Mouse (Mus musculus) liver, embryonic 14.5 days (tissue): Measurements from ENCODE around the gene Gm17651. TPM values are rescaled to one million over a fixed set of nuclear protein-coding genes. Genes with fewer than 3 reads are reported as not detected.

Source experiments
- ATAC-seq: fragments of 200-750 bp; cut with Nextera tagmentation; 2 replicates; pipeline ENCODE4 v1.8.0; 2017; ENCODE audit warnings: moderate number of reproducible peaks, mild to moderate bottlenecking, moderate library complexity; ENCODE audit not compliant: insufficient read depth
- DNase-seq, 3 experiments: peaks; one replicate each; pipeline ENCODE4 v3.0.0-alpha.2; 2012 to 2013; ENCODE audit warnings: low read depth in 3 of 3, low spot score in 3 of 3
- H3K27ac ChIP-seq: fragments of 300-500 bp; sonication (generic); 2 replicates; pipeline ENCODE4 v1.5.1; 2014; ENCODE audit warnings: moderate library complexity, mild to moderate bottlenecking, control low read depth, inconsistent platforms
- H3K27me3 ChIP-seq: fragments of 300-500 bp; sonication (generic); 2 replicates; pipeline ENCODE4 v1.6.1; 2014; ENCODE audit warnings: mild to moderate bottlenecking, low read length, moderate library complexity; ENCODE audit not compliant: control insufficient read depth, insufficient read depth
- H3K36me3 ChIP-seq: fragments of 300-500 bp; sonication (generic); replicated peaks from 2 replicates; pipeline ENCODE4 v1.6.1; 2014; ENCODE audit warnings: low read depth; ENCODE audit not compliant: control insufficient read depth, insufficient read depth
- H3K4me1 ChIP-seq, 2 experiments: fragments of 200-500 bp in 1 of 2; fragments of 300-500 bp in 1 of 2; sonication (generic) in 1 of 2; replicated peaks; 2 replicates each; pipeline ENCODE4 v1.6.1; 2012 to 2014; ENCODE audit warnings: antibody characterized with exemption in 1 of 2, inconsistent platforms in 1 of 2, low read length in 1 of 2; ENCODE audit not compliant: control insufficient read depth in 2 of 2, insufficient read depth in 2 of 2
- H3K4me2 ChIP-seq: fragments of 300-500 bp; sonication (generic); 2 replicates; pipeline ENCODE4 v1.6.1; 2014; ENCODE audit warnings: low read depth, mild to moderate bottlenecking, control low read depth, moderate library complexity
- H3K4me3 ChIP-seq, 2 experiments: fragments of 200-500 bp in 1 of 2; fragments of 300-500 bp in 1 of 2; sonication (generic) in 1 of 2; 2 replicates each; pipeline ENCODE4 v1.5.1; 2012 to 2014; ENCODE audit warnings: low read depth in 2 of 2, low read length in 2 of 2, mild to moderate bottlenecking in 2 of 2, control low read depth in 1 of 2, inconsistent platforms in 1 of 2, moderate library complexity in 1 of 2; ENCODE audit not compliant: insufficient read depth in 1 of 2
- H3K9ac ChIP-seq: fragments of 300-500 bp; sonication (generic); replicated peaks from 2 replicates; pipeline ENCODE4 v1.6.1; 2014; ENCODE audit warnings: mild to moderate bottlenecking, control low read depth, moderate library complexity
- H3K9me3 ChIP-seq: fragments of 300-500 bp; sonication (generic); 2 replicates; pipeline ENCODE4 v1.6.1; 2016; ENCODE audit warnings: low read length, mixed read lengths; ENCODE audit not compliant: control insufficient read depth
- CTCF ChIP-seq: IDR thresholded peaks from 2 replicates; pipeline ENCODE4 v1.5.1; 2016; ENCODE audit warnings: antibody characterized with exemption, low read depth, control low read depth
- EP300 ChIP-seq: IDR thresholded peaks from 2 replicates; pipeline ENCODE4 v1.6.1; 2016; ENCODE audit warnings: antibody characterized with exemption, low read depth
- WGBS: fragments of 180-500 bp; shearing (Covaris S2); extraction: QIAGEN DNeasy Blood & Tissue Kit; methylation state at CpG from one replicate; pipeline ENCODE4 v1.1.7; 2014; ENCODE audit not compliant: insufficient replicate concordance; 5-methylcytosine and 5-hydroxymethylcytosine counted together
- polyA plus RNA-seq, 2 experiments: library from polyadenylated mRNA; depleted of rRNA in 1 of 2; stranded (reverse) in 1 of 2; unstranded in 1 of 2; fragments of >200 nt; fragmentation: Nextera tagmentation in 1 of 2; extraction: Ambion mirVana in 1 of 2; gene quantifications; 2 replicates each; pipeline versions ENCODE4 v1.2.1 to v1.2.3; 2012 to 2014

The Gm17651 gene
- polyA plus RNA-seq, 2 experiments, result not detected

DNA sequence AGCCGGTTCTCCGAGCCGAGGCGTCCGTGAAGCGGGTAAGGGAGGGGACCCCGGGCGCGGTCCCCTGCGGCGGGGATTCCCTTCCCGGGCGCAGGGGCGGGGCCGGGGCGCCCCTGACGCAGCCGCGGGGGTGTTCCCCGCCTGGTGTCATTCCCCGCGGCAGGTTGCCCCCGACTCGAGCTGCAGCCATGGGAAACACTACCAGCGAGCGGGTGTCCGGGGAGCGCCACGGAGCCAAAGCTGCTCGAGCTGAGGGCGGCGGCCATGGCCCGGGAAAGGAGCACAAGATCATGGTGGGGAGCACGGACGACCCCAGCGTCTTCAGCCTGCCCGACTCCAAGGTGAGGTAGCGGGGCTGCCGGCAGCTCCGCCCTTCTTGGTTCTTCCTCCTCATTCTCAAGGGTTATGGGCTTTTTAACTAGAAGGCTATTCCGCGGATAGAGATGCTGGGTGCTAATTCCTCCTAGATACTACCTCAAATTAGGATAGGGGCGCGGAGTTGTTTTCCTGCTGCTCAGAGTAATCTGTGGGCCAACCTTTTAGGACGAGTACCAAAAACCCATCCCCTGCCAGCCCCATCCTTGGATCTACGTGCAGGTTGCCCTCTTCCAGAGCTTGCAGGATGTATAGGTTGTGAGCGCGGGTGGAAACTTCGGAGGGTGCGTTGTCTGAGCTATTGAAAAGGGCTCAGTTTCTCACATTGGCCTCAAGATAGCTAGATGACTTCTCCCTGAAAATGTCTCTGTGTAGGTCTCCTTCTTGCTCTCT is 15.9 kb downstream of the Gm17651 start:
- peak in 1 of 3 experiments; percentile 31 for DNase-seq
- Histone ChIP-seq H3K4me3 (peak overlapping the region; percentile 71 to 84), H3K36me3 (no peaks in the 10 kb centered on the region), H3K9ac (peak overlapping the region; percentile 69), H3K4me2 (peak overlapping the region; percentile 85), H3K4me1 (peaks cover 3 to 17% of the 10 kb centered on the region in 2 experiments; a peak in 3 of 4 replicates), H3K9me3 (no peaks in the 10 kb centered on the region), H3K27ac (no peak overlapping the region), H3K27me3 (no peaks in the 10 kb centered on the region)
- peak; percentile 79 for ATAC-seq
- WGBS, result under 1% methylated on average over 46 of the region's 50 CpGs
- TF ChIP-seq EP300, result no peak

DNA sequence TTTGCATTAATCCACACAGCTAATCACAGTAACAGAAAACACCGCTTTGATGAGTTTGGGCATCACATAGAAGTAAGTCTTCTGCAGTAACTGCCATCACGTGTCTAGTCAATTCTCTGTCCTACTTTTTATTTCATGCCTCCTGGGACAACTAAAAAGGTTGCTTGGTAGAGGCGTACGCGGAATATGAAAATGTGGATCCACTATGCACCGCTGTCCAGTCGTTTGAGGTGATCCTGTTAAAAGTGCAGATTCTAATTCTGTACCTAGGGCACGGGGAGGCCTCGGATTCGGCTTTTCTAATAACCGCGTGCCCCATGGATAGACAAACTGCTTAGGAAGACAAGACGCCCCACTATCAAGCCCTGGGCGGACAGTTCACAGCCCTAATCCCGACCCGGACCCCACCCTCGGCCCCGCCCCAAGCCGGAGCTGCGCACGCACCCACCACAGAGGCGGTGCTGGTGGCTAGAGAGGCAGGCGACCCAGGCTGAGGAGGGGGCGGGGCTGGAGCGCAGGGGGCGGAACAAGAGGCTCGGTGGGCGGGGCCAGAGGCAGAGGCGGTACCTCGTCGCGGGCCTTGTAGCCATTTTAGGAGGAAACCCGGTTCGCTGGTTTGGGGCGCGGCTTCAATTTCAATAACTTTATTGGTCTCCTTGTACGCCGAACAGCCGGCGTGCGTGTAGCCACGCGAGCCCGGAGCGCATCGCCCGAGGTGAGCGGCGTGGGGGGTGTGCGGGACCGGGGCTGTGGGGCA is 16.7 kb downstream of the Gm17651 start, which contains the start of gene Prkab2:
Gene Prkab2, plus strand, starts transcription at position 539 of the 757 bp plus-strand sequence.
- H3K27me3 ChIP-seq, result no peaks in the 10 kb centered on the region
- ATAC-seq (peak; percentile 97), DNase-seq (peak; percentile 90 to 91 (median 91))
- no peak within 1 kb of the TSS; the same call in 1 of the 2 replicates for H3K27ac ChIP-seq
- H3K9me3 ChIP-seq, result no peaks in the 10 kb centered on the region
- WGBS, result 3% methylated on average over 50 of the region's 51 CpGs
- H3K4me3 ChIP-seq, result peak within 1 kb of the TSS; percentile 71 to 84
- peak within 1 kb of the TSS; percentile 85 for H3K4me2 ChIP-seq
- H3K9ac ChIP-seq, result peak within 1 kb of the TSS; percentile 69
- no peak; the same call in 1 of the 2 replicates for TF ChIP-seq EP300
- no peak for TF ChIP-seq CTCF
- peaks cover 3 to 17% of the 10 kb centered on the region in 2 experiments; a peak in 3 of 4 replicates for H3K4me1 ChIP-seq
- no peaks in the 10 kb centered on the region for H3K36me3 ChIP-seq

DNA sequence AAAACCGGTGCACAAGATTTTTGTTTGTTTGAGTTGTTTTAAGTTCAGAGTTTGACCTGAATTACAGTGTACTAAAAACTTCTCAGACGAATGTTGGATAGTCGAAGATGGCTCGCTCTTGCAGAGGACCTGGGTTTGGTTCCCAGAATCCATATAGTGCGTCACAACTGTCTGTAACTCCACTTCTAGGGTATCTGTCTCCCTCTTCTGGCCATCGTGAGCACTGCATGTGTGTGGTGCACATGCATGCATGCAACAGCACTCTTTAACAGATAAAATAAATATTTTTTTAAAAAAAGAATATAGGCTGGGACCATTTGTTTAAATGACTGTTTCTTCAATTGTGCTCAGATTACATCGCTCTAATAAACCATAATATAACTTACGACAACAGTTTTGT is 19.6 kb downstream of the Gm17651 start:
- ATAC-seq (no peak), DNase-seq (peak in 1 of 3 experiments; percentile 9)
- no peak overlapping the region for H3K9ac ChIP-seq
- peaks cover 3 to 14% of the 10 kb centered on the region in 2 experiments; a peak in 3 of 4 replicates for H3K4me1 ChIP-seq
- H3K27ac ChIP-seq, result no peak overlapping the region
- H3K27me3 ChIP-seq, result no peaks in the 10 kb centered on the region
- 69% methylated on average over 8 of the region's 8 CpGs for WGBS
- H3K36me3 ChIP-seq, result no peaks in the 10 kb centered on the region
- no peaks in the 10 kb centered on the region for H3K9me3 ChIP-seq
- H3K4me3 ChIP-seq, result no peak overlapping the region
- no peak overlapping the region for H3K4me2 ChIP-seq
- peak; percentile 73 for TF ChIP-seq CTCF
- no peak for TF ChIP-seq EP300

DNA sequence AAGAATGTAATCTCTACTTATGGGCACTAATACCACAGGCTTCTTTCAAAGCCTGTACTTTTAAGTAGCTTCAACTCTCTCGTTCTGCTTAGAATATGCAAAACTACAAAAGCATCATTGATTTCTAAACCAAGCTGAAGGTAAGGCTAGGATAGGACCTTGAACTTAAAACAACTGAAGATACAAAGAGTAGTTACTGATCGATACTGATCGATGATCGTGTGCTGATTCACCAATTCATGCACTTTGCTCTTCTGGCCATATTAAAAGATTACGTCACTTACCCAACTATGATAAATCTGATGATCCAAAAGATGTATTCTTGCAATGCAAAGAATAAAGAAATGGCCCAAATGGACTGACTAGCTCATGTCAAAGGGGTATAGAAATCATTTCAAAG is 20.7 kb downstream of the Gm17651 start:
- ATAC-seq, result no peak
- Histone ChIP-seq H3K9ac (no peak overlapping the region), H3K36me3 (no peaks in the 10 kb centered on the region), H3K4me2 (no peak overlapping the region), H3K4me1 (peaks cover 3 to 8% of the 10 kb centered on the region in 2 experiments; a peak in 3 of 4 replicates), H3K27me3 (no peaks in the 10 kb centered on the region), H3K9me3 (no peaks in the 10 kb centered on the region), H3K27ac (no peak overlapping the region), H3K4me3 (no peak overlapping the region)
- no peak for DNase-seq
- WGBS, result 71% methylated on average over 5 of the region's 5 CpGs
- TF ChIP-seq CTCF, result no peak
- TF ChIP-seq EP300, result no peak

DNA sequence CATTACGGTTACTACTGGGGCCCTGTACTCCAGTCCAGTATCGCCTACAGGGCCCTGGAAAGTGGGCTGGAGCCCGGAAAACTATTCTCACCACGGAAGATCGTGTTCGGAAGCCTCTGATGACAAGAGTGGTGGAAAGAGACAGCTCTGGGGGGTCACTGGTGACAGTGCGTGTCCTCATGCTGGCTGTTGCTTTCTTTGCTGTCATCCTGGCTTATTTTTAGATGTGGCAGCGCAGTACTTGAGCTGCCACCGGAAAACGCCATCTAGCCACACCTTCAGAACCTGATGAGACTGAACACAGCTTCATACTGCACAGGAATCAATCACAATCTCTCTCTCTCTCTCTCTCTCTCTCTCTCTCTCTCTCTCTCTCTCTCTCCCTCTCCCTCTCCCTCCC is 22.9 kb downstream of the Gm17651 start:
- no peak for ATAC-seq
- Histone ChIP-seq H3K4me1 (no peaks in the 10 kb centered on the region), H3K4me2 (no peak overlapping the region), H3K9me3 (no peaks in the 10 kb centered on the region), H3K9ac (no peak overlapping the region), H3K36me3 (no peaks in the 10 kb centered on the region), H3K4me3 (no peak overlapping the region), H3K27me3 (no peaks in the 10 kb centered on the region), H3K27ac (no peak overlapping the region)
- no peak for DNase-seq
- 69% methylated on average over 10 of the region's 10 CpGs for WGBS
- no peak for TF ChIP-seq CTCF
- no peak for TF ChIP-seq EP300
